Mouse (Mus musculus) liver, embryonic 14.5 days (tissue): ENCODE results near the gene Gm4131. TPM values are rescaled to one million over a fixed set of nuclear protein-coding genes. Genes with fewer than 3 reads are reported as not detected.

Experiments
- ATAC-seq: fragments of 200-750 bp; cut with Nextera tagmentation; 2 replicates; pipeline ENCODE4 v1.8.0; 2017; ENCODE audit warnings: moderate number of reproducible peaks, mild to moderate bottlenecking, moderate library complexity; ENCODE audit not compliant: insufficient read depth
- DNase-seq, 3 experiments: peaks; one replicate each; pipeline ENCODE4 v3.0.0-alpha.2; 2012 to 2013; ENCODE audit warnings: low read depth in 3 of 3, low spot score in 3 of 3
- H3K27ac ChIP-seq: fragments of 300-500 bp; sonication (generic); 2 replicates; pipeline ENCODE4 v1.5.1; 2014; ENCODE audit warnings: moderate library complexity, mild to moderate bottlenecking, control low read depth, inconsistent platforms
- H3K27me3 ChIP-seq: fragments of 300-500 bp; sonication (generic); 2 replicates; pipeline ENCODE4 v1.6.1; 2014; ENCODE audit warnings: mild to moderate bottlenecking, low read length, moderate library complexity; ENCODE audit not compliant: control insufficient read depth, insufficient read depth
- H3K36me3 ChIP-seq: fragments of 300-500 bp; sonication (generic); replicated peaks from 2 replicates; pipeline ENCODE4 v1.6.1; 2014; ENCODE audit warnings: low read depth; ENCODE audit not compliant: control insufficient read depth, insufficient read depth
- H3K4me1 ChIP-seq, 2 experiments: fragments of 200-500 bp in 1 of 2; fragments of 300-500 bp in 1 of 2; sonication (generic) in 1 of 2; replicated peaks; 2 replicates each; pipeline ENCODE4 v1.6.1; 2012 to 2014; ENCODE audit warnings: antibody characterized with exemption in 1 of 2, inconsistent platforms in 1 of 2, low read length in 1 of 2; ENCODE audit not compliant: control insufficient read depth in 2 of 2, insufficient read depth in 2 of 2
- H3K4me2 ChIP-seq: fragments of 300-500 bp; sonication (generic); 2 replicates; pipeline ENCODE4 v1.6.1; 2014; ENCODE audit warnings: low read depth, mild to moderate bottlenecking, control low read depth, moderate library complexity
- H3K4me3 ChIP-seq, 2 experiments: fragments of 200-500 bp in 1 of 2; fragments of 300-500 bp in 1 of 2; sonication (generic) in 1 of 2; 2 replicates each; pipeline ENCODE4 v1.5.1; 2012 to 2014; ENCODE audit warnings: low read depth in 2 of 2, low read length in 2 of 2, mild to moderate bottlenecking in 2 of 2, control low read depth in 1 of 2, inconsistent platforms in 1 of 2, moderate library complexity in 1 of 2; ENCODE audit not compliant: insufficient read depth in 1 of 2
- H3K9ac ChIP-seq: fragments of 300-500 bp; sonication (generic); replicated peaks from 2 replicates; pipeline ENCODE4 v1.6.1; 2014; ENCODE audit warnings: mild to moderate bottlenecking, control low read depth, moderate library complexity
- H3K9me3 ChIP-seq: fragments of 300-500 bp; sonication (generic); 2 replicates; pipeline ENCODE4 v1.6.1; 2016; ENCODE audit warnings: low read length, mixed read lengths; ENCODE audit not compliant: control insufficient read depth
- CTCF ChIP-seq: IDR thresholded peaks from 2 replicates; pipeline ENCODE4 v1.5.1; 2016; ENCODE audit warnings: antibody characterized with exemption, low read depth, control low read depth
- EP300 ChIP-seq: IDR thresholded peaks from 2 replicates; pipeline ENCODE4 v1.6.1; 2016; ENCODE audit warnings: antibody characterized with exemption, low read depth
- WGBS: fragments of 180-500 bp; shearing (Covaris S2); extraction: QIAGEN DNeasy Blood & Tissue Kit; methylation state at CpG from one replicate; pipeline ENCODE4 v1.1.7; 2014; ENCODE audit not compliant: insufficient replicate concordance; 5-methylcytosine and 5-hydroxymethylcytosine counted together
- polyA plus RNA-seq, 2 experiments: library from polyadenylated mRNA; depleted of rRNA in 1 of 2; stranded (reverse) in 1 of 2; unstranded in 1 of 2; fragments of >200 nt; fragmentation: Nextera tagmentation in 1 of 2; extraction: Ambion mirVana in 1 of 2; gene quantifications; 2 replicates each; pipeline versions ENCODE4 v1.2.1 to v1.2.3; 2012 to 2014

Gm4131 gene
- polyA plus RNA-seq, 2 experiments: not detected

GRCm38 (mm10) chr14:62553786-62554185, 12.9 kb downstream of the Gm4131 start:
- H3K27ac ChIP-seq: no peak overlapping the region
- ATAC-seq: no peak
- no peak overlapping the region for H3K4me2 ChIP-seq
- WGBS: 56% methylated on average over 5 of the region's 5 CpGs
- TF ChIP-seq CTCF (no peak), EP300 (no peak)
- peaks cover 3 to 10% of the 10 kb centered on the region in 2 experiments; a peak in 2 of 4 replicates for H3K4me1 ChIP-seq
- no peak for DNase-seq
- peaks cover 18% of the 10 kb centered on the region for H3K27me3 ChIP-seq
- H3K36me3 ChIP-seq: no peaks in the 10 kb centered on the region
- H3K9ac ChIP-seq: no peak overlapping the region
- no peak overlapping the region for H3K4me3 ChIP-seq
- no peaks in the 10 kb centered on the region for H3K9me3 ChIP-seq

- no peak overlapping the region for H3K9ac ChIP-seq
- H3K4me1 ChIP-seq: peaks cover 3 to 10% of the 10 kb centered on the region in 2 experiments; a peak in 2 of 4 replicates
- H3K4me3 ChIP-seq: no peak overlapping the region
- no peak overlapping the region for H3K27ac ChIP-seq
- peaks cover 18% of the 10 kb centered on the region for H3K27me3 ChIP-seq
- no peaks in the 10 kb centered on the region for H3K9me3 ChIP-seq
- DNase-seq (no peak), ATAC-seq (no peak)
- WGBS: 90% methylated on average over 4 of the region's 4 CpGs
- TF ChIP-seq EP300: no peak
- no peak overlapping the region for H3K4me2 ChIP-seq
- no peaks in the 10 kb centered on the region for H3K36me3 ChIP-seq
Observed at GRCm38 (mm10) chr14:62552771-62553170, 13.9 kb downstream of the Gm4131 start.

GRCm38 (mm10) chr14:62550121-62550520, 16.6 kb downstream of the Gm4131 start:
- DNase-seq: no peak
- WGBS: 13% methylated on average over 4 of the region's 4 CpGs
- H3K4me1 ChIP-seq: peaks cover 2 to 9% of the 10 kb centered on the region in 2 experiments; a peak in 2 of 4 replicates
- TF ChIP-seq EP300 (no peak), CTCF (no peak)
- H3K4me2 ChIP-seq: no peak overlapping the region
- no peak overlapping the region for H3K4me3 ChIP-seq
- H3K9ac ChIP-seq: no peak overlapping the region
- no peaks in the 10 kb centered on the region; the same call in 1 of the 2 replicates for H3K27me3 ChIP-seq
- no peak for ATAC-seq
- no peak overlapping the region for H3K27ac ChIP-seq
- no peaks in the 10 kb centered on the region for H3K9me3 ChIP-seq
- no peaks in the 10 kb centered on the region for H3K36me3 ChIP-seq

GRCm38 (mm10) chr14:62546746-62547145, 20.0 kb downstream of the Gm4131 start:
- 30% methylated on average over 4 of the region's 4 CpGs for WGBS

GRCm38 (mm10) chr14:62546296-62546695, 20.4 kb downstream of the Gm4131 start:
- DNase-seq (no peak), ATAC-seq (no peak)
- H3K9ac ChIP-seq: no peak overlapping the region
- no peaks in the 10 kb centered on the region for H3K36me3 ChIP-seq
- no peaks in the 10 kb centered on the region for H3K4me1 ChIP-seq
- H3K4me2 ChIP-seq: no peak overlapping the region
- H3K27ac ChIP-seq: no peak overlapping the region
- TF ChIP-seq EP300 (no peak), CTCF (no peak)
- no peaks in the 10 kb centered on the region for H3K27me3 ChIP-seq
- no peaks in the 10 kb centered on the region for H3K9me3 ChIP-seq
- no peak overlapping the region for H3K4me3 ChIP-seq
- WGBS: 73% methylated on average over 6 of the region's 6 CpGs

More at GRCm38 (mm10) chr14:62546746-62547145, 20.0 kb downstream of the Gm4131 start:
- Histone ChIP-seq H3K27me3 (no peaks in the 10 kb centered on the region), H3K4me3 (no peak overlapping the region), H3K27ac (no peak overlapping the region), H3K36me3 (no peaks in the 10 kb centered on the region), H3K9me3 (no peaks in the 10 kb centered on the region), H3K9ac (no peak overlapping the region), H3K4me2 (no peak overlapping the region), H3K4me1 (no peaks in the 10 kb centered on the region)
- no peak for TF ChIP-seq EP300
- TF ChIP-seq CTCF: no peak
- DNase-seq (no peak), ATAC-seq (no peak)
